In genomic region chr7:81523663-81524017, GRCm38 (mm10) we compare ENCODE assay signal across 8 mouse cellular contexts. TPM values are rescaled to one million over a fixed set of nuclear protein-coding genes. Genes with fewer than 3 reads are reported as not detected.
DNase-seq lines count a peak whose midpoint lies in the region; ATAC-seq and TF ChIP-seq lines count a peak whose summit lies in the region.

No protein-coding gene starts in this region.

- H3ac ChIP-seq in C2C12 (ENCODE audit: control insufficient read depth, insufficient read length, low read depth), result peak overlapping the region; percentile 47

- WGBS in forebrain, embryonic 11.5 days, result 11% methylated on average over 13 of the region's 13 CpGs
- 11% methylated on average over 13 of the region's 13 CpGs for WGBS in liver, embryonic 11.5 days

- peak overlapping the region; percentile 90 for H3K4me2 ChIP-seq in forebrain, embryonic 11.5 days (ENCODE audit: low read depth, low read length, severe bottlenecking)
- H3K4me2 ChIP-seq in liver, embryonic 11.5 days, result peak overlapping the region; percentile 86

- no peaks in the 10 kb centered on the region for H3K9me3 ChIP-seq in forebrain, embryonic 11.5 days (ENCODE audit: control insufficient read depth, low read length)
- no peaks in the 10 kb centered on the region for H3K9me3 ChIP-seq in liver, embryonic 11.5 days (ENCODE audit: control insufficient read depth, low read length)

- H3K36me3 ChIP-seq in C2C12 (ENCODE audit: control insufficient read depth, insufficient read depth), result peaks cover 3% of the 10 kb centered on the region
- H3K36me3 ChIP-seq in forebrain, embryonic 11.5 days (ENCODE audit: control insufficient read depth, insufficient read depth, low read length), result no peaks in the 10 kb centered on the region; the same call in 1 of the 2 replicates
- peaks cover 7% of the 10 kb centered on the region; the same call in 1 of the 2 replicates for H3K36me3 ChIP-seq in liver, embryonic 11.5 days (ENCODE audit: control insufficient read depth, insufficient read depth, low read length)

- peaks cover 49% of the 10 kb centered on the region for H3K79me2 ChIP-seq in C2C12 (ENCODE audit: control insufficient read depth, insufficient read depth)

- TF ChIP-seq CTCF in gastrocnemius, adult 2 months (IDR thresholded peaks at IDR 0.05), result no peak
- TF ChIP-seq CTCF in C2C12 (IDR thresholded peaks at IDR 0.05; ENCODE audit: control insufficient read depth, insufficient read depth, insufficient read length), result no peak

- peak overlapping the region; percentile 96 for H3K27ac ChIP-seq in gastrocnemius, adult 2 months
- H3K27ac ChIP-seq in forebrain, embryonic 11.5 days (ENCODE audit: low read depth, low read length), result peak overlapping the region; percentile 90
- peak overlapping the region; percentile 78; the same call in 1 of the 2 replicates for H3K27ac ChIP-seq in liver, embryonic 11.5 days (ENCODE audit: low read depth, low read length)

- peaks cover 17% of the 10 kb centered on the region for H3K79me3 ChIP-seq in C2C12 (ENCODE audit: low read depth)

- H3K27me3 ChIP-seq in C2C12 (ENCODE audit: control insufficient read depth, insufficient read depth, insufficient read length), result no peaks in the 10 kb centered on the region
- H3K27me3 ChIP-seq in forebrain, embryonic 11.5 days (ENCODE audit: control insufficient read depth, insufficient read depth, low read length), result no peaks in the 10 kb centered on the region
- no peaks in the 10 kb centered on the region for H3K27me3 ChIP-seq in liver, embryonic 11.5 days (replicated peaks; ENCODE audit: control insufficient read depth, insufficient read depth, low read length)

- H3K9ac ChIP-seq in forebrain, embryonic 11.5 days (ENCODE audit: low read length), result peak overlapping the region; percentile 86
- peak overlapping the region; percentile 80 for H3K9ac ChIP-seq in liver, embryonic 11.5 days (ENCODE audit: low read depth, low read length)

- intact Hi-C loops in gastrocnemius, adult 2 months (cut with DNase I), result loop anchor here (2.0 to 5.0 kb wide), 2 partner anchors 47 to 66 kb away; partner anchors contain the start of genes Cpeb1 and Whamm

- peak overlapping the region; percentile 92 for H3K4me3 ChIP-seq in gastrocnemius, adult 2 months
- H3K4me3 ChIP-seq in C2C12 (ENCODE audit: insufficient read depth, poor library complexity, severe bottlenecking), result peak overlapping the region; percentile 44
- H3K4me3 ChIP-seq in forebrain, embryonic 11.5 days (ENCODE audit: low read depth, low read length), result peak overlapping the region; percentile 68
- H3K4me3 ChIP-seq in liver, embryonic 11.5 days (ENCODE audit: low read depth, low read length), result peak overlapping the region; percentile 70

- H3K4me1 ChIP-seq in forebrain, embryonic 11.5 days (replicated peaks; ENCODE audit: control insufficient read depth, insufficient read depth, low read length), result peaks cover 7% of the 10 kb centered on the region
- peaks cover 14% of the 10 kb centered on the region for H3K4me1 ChIP-seq in liver, embryonic 11.5 days (replicated peaks; ENCODE audit: control insufficient read depth, insufficient read depth, low read length)

- no peak for DNase-seq in gastrocnemius, adult 2 months
- no peak for DNase-seq in gastrocnemius, postnatal 25 days
- no peak for DNase-seq in forebrain, embryonic 11.5 days (ENCODE audit: low spot score)
- DNase-seq in liver, embryonic 11.5 days (ENCODE audit: low spot score), result no peak
- no peak for DNase-seq in ovary, adult 18-20 months (ENCODE audit: low spot score)
- DNase-seq in yolk sac, embryonic 10.5 days (ENCODE audit: low spot score), result no peak
- no peak for DNase-seq in cerebellum, adult 11 months

- ATAC-seq in forebrain, embryonic 11.5 days (replicated peaks; ENCODE audit: low FRiP score), result peak; percentile 34; the same call in 1 of the 2 replicates
- ATAC-seq in liver, embryonic 11.5 days (replicated peaks; ENCODE audit: low FRiP score), result no peak

TF ChIP-seq in C2C12, 6 proteins besides CTCF, POLR2A, EP300 and RAD21:
- TF ChIP-seq CEBPB (IDR thresholded peaks at IDR 0.05; ENCODE audit: low read depth) (no peak), FOSL1 (IDR thresholded peaks at IDR 0.05; ENCODE audit: insufficient read depth, low read length, poor library complexity, severe bottlenecking) (no peak)
TF ChIP-seq in C2C12: peak in this region for 0.

RNA-seq across cellular contexts. Expression of gene BC048679, which starts 25.6 kb away (rescaled TPM):
- 10 to 100 TPM in 1 of 2 experiments, 1 to 10 TPM in 1; 1.4 to 10.7 TPM for total RNA-seq in gastrocnemius, adult 2 months (2021)
- 1 to 10 TPM in 1 of 2 experiments, under 1 TPM in 1; 0.46 to 1.1 TPM for total RNA-seq in gastrocnemius, postnatal 25 days (2021)
- not detected for polyA plus RNA-seq in C2C12 (2012; fragmentation: generic; extraction: Trizol)
- not detected in 2 replicates for polyA plus RNA-seq in forebrain, embryonic 11.5 days (2014; fragmentation: Nextera tagmentation; extraction: Ambion mirVana)
- not detected in 2 replicates for polyA plus RNA-seq in liver, embryonic 11.5 days (2014; fragmentation: Nextera tagmentation; extraction: Ambion mirVana)

RNA-seq across cellular contexts. Expression of gene Ap3b2, which starts 29.9 kb away (rescaled TPM):
- under 1 TPM; 0.20 TPM for total RNA-seq in gastrocnemius, adult 2 months (2021)
- total RNA-seq in gastrocnemius, postnatal 25 days (2021), result under 1 TPM; 0.38 to 0.51 TPM
- polyA plus RNA-seq in C2C12 (2012; fragmentation: generic; extraction: Trizol), result not detected
- 26.1 and 27.3 TPM in 2 replicates for polyA plus RNA-seq in forebrain, embryonic 11.5 days (2014; fragmentation: Nextera tagmentation; extraction: Ambion mirVana)
- 0.40 and 1.1 TPM in 2 replicates for polyA plus RNA-seq in liver, embryonic 11.5 days (2014; fragmentation: Nextera tagmentation; extraction: Ambion mirVana)

RNA-seq across cellular contexts. Expression of gene Fsd2, which starts 43.1 kb away (rescaled TPM):
- 100 to 1,000 TPM; 311 to 349 TPM for total RNA-seq in gastrocnemius, adult 2 months (2021)
- 100 to 1,000 TPM; 240 to 314 TPM for total RNA-seq in gastrocnemius, postnatal 25 days (2021)
- polyA plus RNA-seq in C2C12 (2012; fragmentation: generic; extraction: Trizol), result not detected
- polyA plus RNA-seq in forebrain, embryonic 11.5 days (2014; fragmentation: Nextera tagmentation; extraction: Ambion mirVana), result 0.15 and 0.25 TPM in 2 replicates
- 0.19 and 0.21 TPM in 2 replicates for polyA plus RNA-seq in liver, embryonic 11.5 days (2014; fragmentation: Nextera tagmentation; extraction: Ambion mirVana)

RNA-seq across cellular contexts. Expression of gene Whamm, which starts 47.4 kb away (rescaled TPM):
- 10 to 100 TPM in 1 of 2 experiments, 1 to 10 TPM in 1; 6.9 to 11.2 TPM for total RNA-seq in gastrocnemius, adult 2 months (2021)
- 1 to 10 TPM; 5.8 to 6.5 TPM for total RNA-seq in gastrocnemius, postnatal 25 days (2021)
- polyA plus RNA-seq in C2C12 (2012; fragmentation: generic; extraction: Trizol), result 3.2 TPM
- polyA plus RNA-seq in forebrain, embryonic 11.5 days (2014; fragmentation: Nextera tagmentation; extraction: Ambion mirVana), result 5.3 and 7.1 TPM in 2 replicates
- 10.5 and 11.6 TPM in 2 replicates for polyA plus RNA-seq in liver, embryonic 11.5 days (2014; fragmentation: Nextera tagmentation; extraction: Ambion mirVana)

Comparison
In these comparisons a context has a peak if more than half of its experiments do, and no peak if none do; other contexts are left out.
1. RNA of gene Ap3b2, which starts 29.9 kb away (polyA plus RNA-seq): 26.1 to 27.3 TPM in forebrain, embryonic 11.5 days; 0.40 to 1.1 TPM in liver, embryonic 11.5 days and not detected in C2C12 (single experiment); every median in the first group is over 10 times any median in the second.
2. Peak in every context shown above with its lines, with median percentiles within 50 percentile points of each other: H3K27ac ChIP-seq and H3K4me3 ChIP-seq.